Mouse (Mus musculus): Measurements from ENCODE around the gene Nostrin. TPM values are rescaled to one million over a fixed set of nuclear protein-coding genes. Genes with fewer than 3 reads are reported as not detected.

Gene Nostrin
- polyA plus RNA-seq, 1 experiment from 2014 or later: 5.9 TPM

GRCm38 (mm10) chr2:69137406-69138084 lies 1.9 kb downstream of the Nostrin start:
- no peak for ATAC-seq (ENCODE audit: low FRiP score, low TSS enrichment)
- Histone ChIP-seq H3K27ac (ENCODE audit: low read depth, low read length) (no peak overlapping the region), H3K9ac (ENCODE audit: low read depth, low read length) (no peak overlapping the region)

GRCm38 (mm10) chr2:69138759-69139158 lies 3.2 kb downstream of the Nostrin start:
- Histone ChIP-seq H3K27ac (ENCODE audit: low read depth, low read length) (no peak overlapping the region), H3K9ac (ENCODE audit: low read depth, low read length) (no peak overlapping the region), H3K4me1 (ENCODE audit: control insufficient read depth, insufficient read depth, low read length) (peaks cover 13% of the 10 kb centered on the region), H3K27me3 (ENCODE audit: control insufficient read depth, insufficient read depth, low read length) (no peaks in the 10 kb centered on the region), H3K9me3 (ENCODE audit: control insufficient read depth, low read length) (no peaks in the 10 kb centered on the region), H3K4me3 (ENCODE audit: low read length) (no peak overlapping the region), H3K36me3 (ENCODE audit: control insufficient read depth, insufficient read depth, low read length) (no peaks in the 10 kb centered on the region), H3K4me2 (replicated peaks; ENCODE audit: low read depth, low read length) (no peak overlapping the region)
- ATAC-seq (ENCODE audit: low FRiP score, low TSS enrichment): no peak
- 67% methylated on average over 4 of the region's 4 CpGs for WGBS

More at GRCm38 (mm10) chr2:69137406-69138084, 1.9 kb downstream of the Nostrin start:
- Histone ChIP-seq H3K27me3 (ENCODE audit: control insufficient read depth, insufficient read depth, low read length) (no peaks in the 10 kb centered on the region), H3K9me3 (ENCODE audit: control insufficient read depth, low read length) (no peaks in the 10 kb centered on the region), H3K4me3 (ENCODE audit: low read length) (no peak overlapping the region), H3K36me3 (ENCODE audit: control insufficient read depth, insufficient read depth, low read length) (no peaks in the 10 kb centered on the region), H3K4me1 (ENCODE audit: control insufficient read depth, insufficient read depth, low read length) (peaks cover 13% of the 10 kb centered on the region), H3K4me2 (replicated peaks; ENCODE audit: low read depth, low read length) (no peak overlapping the region)
- WGBS: 87% methylated on average over 10 of the region's 10 CpGs

- Histone ChIP-seq H3K4me1 (ENCODE audit: control insufficient read depth, insufficient read depth, low read length) (peaks cover 6% of the 10 kb centered on the region; the same call in 1 of the 2 replicates), H3K27me3 (ENCODE audit: control insufficient read depth, insufficient read depth, low read length) (no peaks in the 10 kb centered on the region), H3K9ac (ENCODE audit: low read depth, low read length) (no peak overlapping the region), H3K4me2 (replicated peaks; ENCODE audit: low read depth, low read length) (no peak overlapping the region), H3K4me3 (ENCODE audit: low read length) (no peak overlapping the region), H3K36me3 (ENCODE audit: control insufficient read depth, insufficient read depth, low read length) (no peaks in the 10 kb centered on the region), H3K27ac (ENCODE audit: low read depth, low read length) (no peak overlapping the region), H3K9me3 (ENCODE audit: control insufficient read depth, low read length) (no peaks in the 10 kb centered on the region)
- ATAC-seq (ENCODE audit: low FRiP score, low TSS enrichment): no peak
- WGBS: 78% methylated on average over 2 of the region's 2 CpGs
These were observed 4.6 kb downstream of the Nostrin start for GRCm38 (mm10) chr2:69140215-69140614.

GRCm38 (mm10) chr2:69140816-69141215 lies 5.2 kb downstream of the Nostrin start:
- Histone ChIP-seq H3K4me3 (ENCODE audit: low read length) (no peak overlapping the region), H3K27me3 (ENCODE audit: control insufficient read depth, insufficient read depth, low read length) (no peaks in the 10 kb centered on the region), H3K36me3 (ENCODE audit: control insufficient read depth, insufficient read depth, low read length) (no peaks in the 10 kb centered on the region), H3K4me1 (ENCODE audit: control insufficient read depth, insufficient read depth, low read length) (0 out of 2 replicates have a peak, but pooled peaks cover 5% of the 10 kb centered on the region), H3K9me3 (ENCODE audit: control insufficient read depth, low read length) (no peaks in the 10 kb centered on the region), H3K4me2 (replicated peaks; ENCODE audit: low read depth, low read length) (no peak overlapping the region), H3K9ac (ENCODE audit: low read depth, low read length) (no peak overlapping the region), H3K27ac (ENCODE audit: low read depth, low read length) (no peak overlapping the region)
- no peak for ATAC-seq (ENCODE audit: low FRiP score, low TSS enrichment)
- WGBS: 68% methylated on average over 4 of the region's 4 CpGs

GRCm38 (mm10) chr2:69148691-69149090 lies 13.1 kb downstream of the Nostrin start:
- H3K9ac ChIP-seq (ENCODE audit: low read depth, low read length): no peak overlapping the region
- no peak overlapping the region for H3K4me2 ChIP-seq (replicated peaks; ENCODE audit: low read depth, low read length)
- H3K36me3 ChIP-seq (ENCODE audit: control insufficient read depth, insufficient read depth, low read length): no peaks in the 10 kb centered on the region
- 69% methylated on average over 3 of the region's 3 CpGs for WGBS
- no peak for ATAC-seq (ENCODE audit: low FRiP score, low TSS enrichment)
- H3K9me3 ChIP-seq (ENCODE audit: control insufficient read depth, low read length): no peaks in the 10 kb centered on the region
- H3K4me3 ChIP-seq (ENCODE audit: low read length): no peak overlapping the region
- H3K27me3 ChIP-seq (ENCODE audit: control insufficient read depth, insufficient read depth, low read length): no peaks in the 10 kb centered on the region
- no peak overlapping the region for H3K27ac ChIP-seq (ENCODE audit: low read depth, low read length)
- H3K4me1 ChIP-seq (ENCODE audit: control insufficient read depth, insufficient read depth, low read length): no peaks in the 10 kb centered on the region

GRCm38 (mm10) chr2:69149154-69149553 lies 13.6 kb downstream of the Nostrin start:
- H3K4me1 ChIP-seq (ENCODE audit: control insufficient read depth, insufficient read depth, low read length): no peaks in the 10 kb centered on the region
- H3K36me3 ChIP-seq (ENCODE audit: control insufficient read depth, insufficient read depth, low read length): no peaks in the 10 kb centered on the region
- no peak for ATAC-seq (ENCODE audit: low FRiP score, low TSS enrichment)
- H3K27ac ChIP-seq (ENCODE audit: low read depth, low read length): no peak overlapping the region
- 78% methylated on average over 10 of the region's 10 CpGs for WGBS
- no peaks in the 10 kb centered on the region for H3K9me3 ChIP-seq (ENCODE audit: control insufficient read depth, low read length)
- H3K4me3 ChIP-seq (ENCODE audit: low read length): no peak overlapping the region
- H3K9ac ChIP-seq (ENCODE audit: low read depth, low read length): no peak overlapping the region
- H3K4me2 ChIP-seq (replicated peaks; ENCODE audit: low read depth, low read length): no peak overlapping the region
- H3K27me3 ChIP-seq (ENCODE audit: control insufficient read depth, insufficient read depth, low read length): no peaks in the 10 kb centered on the region

GRCm38 (mm10) chr2:69150841-69151240 lies 15.2 kb downstream of the Nostrin start:
- Histone ChIP-seq H3K4me2 (replicated peaks; ENCODE audit: low read depth, low read length) (no peak overlapping the region), H3K4me3 (ENCODE audit: low read length) (no peak overlapping the region), H3K27ac (ENCODE audit: low read depth, low read length) (no peak overlapping the region), H3K27me3 (ENCODE audit: control insufficient read depth, insufficient read depth, low read length) (no peaks in the 10 kb centered on the region), H3K9ac (ENCODE audit: low read depth, low read length) (no peak overlapping the region), H3K9me3 (ENCODE audit: control insufficient read depth, low read length) (no peaks in the 10 kb centered on the region), H3K36me3 (ENCODE audit: control insufficient read depth, insufficient read depth, low read length) (no peaks in the 10 kb centered on the region), H3K4me1 (ENCODE audit: control insufficient read depth, insufficient read depth, low read length) (no peaks in the 10 kb centered on the region)
- 83% methylated on average over 5 of the region's 5 CpGs for WGBS
- ATAC-seq (ENCODE audit: low FRiP score, low TSS enrichment): no peak

GRCm38 (mm10) chr2:69155861-69156260 lies 20.3 kb downstream of the Nostrin start:
- Histone ChIP-seq H3K27me3 (ENCODE audit: control insufficient read depth, insufficient read depth, low read length) (no peaks in the 10 kb centered on the region), H3K4me1 (ENCODE audit: control insufficient read depth, insufficient read depth, low read length) (peaks cover 5% of the 10 kb centered on the region; the same call in 1 of the 2 replicates), H3K27ac (ENCODE audit: low read depth, low read length) (peak overlapping the region; percentile 82), H3K36me3 (ENCODE audit: control insufficient read depth, insufficient read depth, low read length) (no peaks in the 10 kb centered on the region), H3K4me2 (replicated peaks; ENCODE audit: low read depth, low read length) (no peak overlapping the region), H3K9me3 (ENCODE audit: control insufficient read depth, low read length) (no peaks in the 10 kb centered on the region), H3K9ac (ENCODE audit: low read depth, low read length) (no peak overlapping the region), H3K4me3 (ENCODE audit: low read length) (no peak overlapping the region)
- WGBS: 30% methylated on average over 3 of the region's 3 CpGs
- ATAC-seq (ENCODE audit: low FRiP score, low TSS enrichment): peak; percentile 93

- peak; percentile 50; the same call in 1 of the 2 replicates for ATAC-seq (ENCODE audit: low FRiP score, low TSS enrichment)
- 44% methylated on average over 7 of the region's 7 CpGs for WGBS
- Histone ChIP-seq H3K4me3 (ENCODE audit: low read length) (no peak overlapping the region), H3K9me3 (ENCODE audit: control insufficient read depth, low read length) (no peaks in the 10 kb centered on the region), H3K4me2 (replicated peaks; ENCODE audit: low read depth, low read length) (no peak overlapping the region), H3K27ac (ENCODE audit: low read depth, low read length) (peak overlapping the region; percentile 82), H3K4me1 (ENCODE audit: control insufficient read depth, insufficient read depth, low read length) (peaks cover 5% of the 10 kb centered on the region; the same call in 1 of the 2 replicates), H3K27me3 (ENCODE audit: control insufficient read depth, insufficient read depth, low read length) (no peaks in the 10 kb centered on the region), H3K36me3 (ENCODE audit: control insufficient read depth, insufficient read depth, low read length) (no peaks in the 10 kb centered on the region), H3K9ac (ENCODE audit: low read depth, low read length) (no peak overlapping the region)
These were observed 20.7 kb downstream of the Nostrin start for GRCm38 (mm10) chr2:69156283-69156682.

All from kidney, embryonic 14.5 days (tissue).